Mouse (Mus musculus) cerebellum, adult 2 months (tissue): ENCODE results near the gene 4930432M17Rik.

ENCODE experiments used
- CTCF ChIP-seq: fragments of 200-500 bp; IDR thresholded peaks from 2 replicates; pipeline ENCODE4 v1.5.1; 2011; ENCODE audit warnings: low read depth, mild to moderate bottlenecking, control low read depth, low read length, moderate library complexity, borderline replicate concordance; ENCODE audit not compliant: insufficient read depth
- POLR2A ChIP-seq: fragments of 200-500 bp; IDR thresholded peaks from 2 replicates; pipeline ENCODE4 v1.6.1; 2011; ENCODE audit warnings: low read length, control low read depth, borderline replicate concordance; ENCODE audit not compliant: insufficient read depth

- TF ChIP-seq CTCF (no peak), POLR2A (no peak)
These were observed 54.0 kb downstream of the 4930432M17Rik start for GRCm38 (mm10) chr3:121724553-121724952.
